Mouse (Mus musculus): ENCODE results near the gene Itgav. TPM values are rescaled to one million over a fixed set of nuclear protein-coding genes. Genes with fewer than 3 reads are reported as not detected.

Itgav gene
- total RNA-seq (2021), result 10 to 100 TPM; 39.0 to 41.1 TPM
- long read RNA-seq, experiment 1, full-length matches to known transcripts, result 3 of 8 reads
- long read RNA-seq, experiment 1, partial matches to known transcripts, result 3 of 8 reads
- long read RNA-seq, experiment 1, other reads (novel, unspliced or antisense), result 2 of 8 reads
- long read RNA-seq, experiment 2, partial matches to known transcripts, result 1 of 3 reads
- long read RNA-seq, experiment 2, other reads (novel, unspliced or antisense), result 2 of 3 reads

- DNase-seq, result peak; percentile 94 to 98
Observed at GRCm38 (mm10) chr2:83723921-83724826, at the start of gene Itgav. Itgav (plus strand) TSS chr2:83724397.

- no peak for DNase-seq
Observed at GRCm38 (mm10) chr2:83674421-83674820, 49.8 kb upstream of the Itgav start.

- DNase-seq, result no peak
Observed at GRCm38 (mm10) chr2:83674896-83675295, 49.3 kb upstream of the Itgav start.

GRCm38 (mm10) chr2:83675681-83676080, 48.5 kb upstream of the Itgav start:
- DNase-seq, result no peak

DNA sequence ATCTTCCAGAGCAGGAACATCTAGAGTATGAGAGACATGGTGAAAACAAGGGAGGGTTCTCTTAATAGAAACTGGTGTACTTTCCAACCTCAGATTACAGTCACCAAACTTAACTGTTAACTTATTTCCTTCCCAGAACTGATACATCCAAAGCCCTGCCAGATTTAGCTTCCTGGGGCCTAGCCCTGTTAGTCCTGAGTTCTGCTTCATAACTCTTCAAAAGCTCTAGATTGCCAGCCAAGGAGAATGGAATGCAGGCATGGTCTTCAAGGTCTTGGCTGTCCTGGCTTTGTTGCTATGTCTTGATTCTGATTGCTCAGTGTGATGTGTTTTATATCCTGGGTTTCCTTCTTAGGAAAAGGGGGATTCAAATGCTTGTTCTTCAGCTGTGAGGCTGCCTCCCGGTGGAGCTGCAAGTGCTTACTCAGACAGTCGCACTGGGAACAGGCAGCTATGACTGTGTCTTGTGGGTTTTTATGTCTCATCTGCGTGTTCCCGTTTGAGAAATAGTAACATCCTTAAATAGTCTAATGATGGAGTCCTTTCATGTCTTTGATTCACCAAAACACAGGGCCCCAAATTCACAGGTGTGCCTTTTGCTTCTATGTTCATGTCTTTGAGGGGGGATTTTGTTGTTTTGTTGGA, 47.8 kb upstream of the Itgav start:
- DNase-seq, result no peak

DNA sequence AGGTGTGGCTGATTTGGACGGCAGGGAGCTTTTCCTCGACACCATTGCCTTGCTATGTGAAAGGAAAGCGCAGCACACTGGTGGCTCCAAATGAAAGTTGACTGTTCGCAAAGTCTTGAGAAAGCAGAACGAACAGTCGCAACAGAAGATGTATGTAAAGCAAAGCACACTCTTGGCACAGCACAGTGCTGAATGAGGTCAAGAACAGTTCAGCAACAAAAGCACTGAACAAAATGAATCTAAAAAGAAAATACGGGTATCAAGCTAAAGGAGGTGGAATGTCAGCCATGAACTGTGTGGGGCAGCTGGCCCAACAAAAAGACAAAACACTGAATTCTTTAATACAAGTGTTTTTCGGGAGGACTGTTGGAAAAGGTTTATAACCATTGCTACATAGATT, 42.9 kb upstream of the Itgav start:
- no peak for DNase-seq

DNA sequence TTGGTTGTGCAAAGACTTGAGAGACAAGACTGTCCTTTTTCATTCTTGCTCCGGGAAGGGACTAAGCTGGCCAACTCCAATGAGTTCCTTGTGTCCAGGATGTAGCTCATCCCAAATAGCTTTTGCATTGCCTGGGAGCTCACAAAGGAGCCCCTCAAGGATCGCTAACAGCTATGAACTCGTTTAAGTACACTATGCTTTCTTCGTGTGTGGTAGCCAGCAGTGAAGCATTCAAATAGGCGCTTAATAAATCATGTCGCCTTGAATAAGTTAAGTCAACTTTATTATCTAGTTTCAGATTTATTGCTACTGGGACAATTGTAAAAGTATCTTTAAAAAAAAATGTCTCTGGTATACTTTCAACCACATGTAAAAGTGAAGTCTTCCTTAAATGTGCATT, 42.4 kb upstream of the Itgav start:
- DNase-seq, result no peak

DNA sequence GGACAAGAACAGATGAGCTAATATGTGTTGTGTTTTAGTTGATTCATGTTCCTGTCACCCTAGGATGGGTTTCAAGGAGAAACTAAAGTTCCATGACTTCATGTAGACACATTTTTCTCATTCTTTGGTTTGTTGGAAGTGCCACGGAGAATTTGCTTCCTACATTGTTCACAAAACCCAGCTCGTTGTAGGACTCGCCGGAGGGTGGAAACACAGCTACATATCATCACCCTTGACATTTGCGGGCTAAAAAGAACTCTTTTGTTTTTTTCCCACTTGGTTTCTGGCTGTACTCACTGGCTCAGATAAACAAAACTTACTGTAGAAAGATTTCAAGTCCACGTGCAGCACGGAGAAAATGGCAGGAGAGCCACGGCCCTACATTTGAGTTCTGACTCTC, 41.9 kb upstream of the Itgav start:
- DNase-seq, result no peak

GRCm38 (mm10) chr2:83683731-83684519, 40.3 kb upstream of the Itgav start:
- DNase-seq, result no peak

- no peak for DNase-seq
Observed at GRCm38 (mm10) chr2:83684691-83685090, 39.5 kb upstream of the Itgav start.

DNA sequence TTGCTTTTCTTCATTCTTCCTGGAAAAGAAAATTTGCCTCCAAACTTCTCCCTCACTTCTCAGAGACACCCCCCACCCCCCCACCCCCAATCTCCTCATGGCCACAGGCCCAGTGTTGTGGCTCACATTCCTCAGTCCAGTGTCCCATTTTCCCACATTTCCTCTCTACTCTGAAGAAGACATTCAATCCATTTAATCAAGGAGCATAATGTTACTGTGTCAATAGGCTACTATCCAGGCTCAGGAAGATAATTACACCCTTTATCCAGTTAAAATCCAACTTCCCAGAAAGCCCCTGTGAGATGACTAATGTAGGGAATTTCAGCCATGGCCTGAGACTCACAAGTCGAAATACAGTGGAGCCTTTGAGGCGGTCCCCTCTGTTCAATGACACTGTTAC, 33.8 kb upstream of the Itgav start:
- DNase-seq, result no peak

DNA sequence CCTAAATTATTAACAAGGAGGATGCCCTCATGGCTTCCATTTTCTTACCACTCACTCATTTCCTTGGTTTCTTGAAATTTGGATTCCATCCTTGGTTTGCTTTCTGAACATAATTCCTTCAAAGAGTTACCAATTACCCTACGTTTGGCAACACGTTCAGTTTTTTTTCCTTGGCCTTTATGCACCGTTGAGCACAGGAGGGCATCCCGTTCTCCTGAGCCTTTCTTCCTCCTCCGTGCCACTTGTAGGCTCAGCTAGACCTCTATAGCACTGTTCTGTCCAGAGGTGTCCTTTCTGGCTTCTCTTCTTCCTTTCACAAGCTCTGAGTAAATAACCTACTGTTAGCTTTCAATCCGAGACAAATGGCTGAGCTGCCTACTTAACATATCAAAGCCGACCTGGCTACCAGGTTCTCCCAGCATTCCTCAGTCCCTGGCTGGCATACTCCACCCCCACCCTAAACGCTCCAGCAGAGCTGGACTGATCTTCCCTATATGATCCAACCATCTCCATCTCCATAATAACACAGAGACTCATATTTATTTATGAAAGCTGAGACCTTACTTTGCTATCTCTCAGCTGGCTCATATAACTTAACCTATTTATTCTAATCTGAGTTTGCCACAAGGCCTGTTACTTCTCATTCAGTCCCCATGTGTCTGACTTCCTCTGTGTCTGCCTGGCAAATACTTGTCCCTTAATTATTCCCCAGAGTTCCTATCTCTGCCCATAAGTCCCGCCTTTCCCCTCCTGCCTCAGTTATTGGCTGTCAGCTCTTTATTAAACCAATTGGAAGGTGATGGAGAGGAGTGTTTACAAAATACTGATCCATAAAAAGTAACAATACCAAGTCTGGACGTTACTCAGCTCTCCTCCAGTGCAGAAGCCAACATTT, 31.3 kb upstream of the Itgav start:
- DNase-seq, result no peak

- DNase-seq, result no peak
Observed at GRCm38 (mm10) chr2:83694061-83694460, 30.1 kb upstream of the Itgav start.

GRCm38 (mm10) chr2:83695345-83696247, 28.6 kb upstream of the Itgav start:
- DNase-seq, result no peak

- DNase-seq, result no peak
Observed at GRCm38 (mm10) chr2:83698484-83698883, 25.7 kb upstream of the Itgav start.

- DNase-seq, result no peak
Observed at GRCm38 (mm10) chr2:83699324-83699723, 24.9 kb upstream of the Itgav start.

DNA sequence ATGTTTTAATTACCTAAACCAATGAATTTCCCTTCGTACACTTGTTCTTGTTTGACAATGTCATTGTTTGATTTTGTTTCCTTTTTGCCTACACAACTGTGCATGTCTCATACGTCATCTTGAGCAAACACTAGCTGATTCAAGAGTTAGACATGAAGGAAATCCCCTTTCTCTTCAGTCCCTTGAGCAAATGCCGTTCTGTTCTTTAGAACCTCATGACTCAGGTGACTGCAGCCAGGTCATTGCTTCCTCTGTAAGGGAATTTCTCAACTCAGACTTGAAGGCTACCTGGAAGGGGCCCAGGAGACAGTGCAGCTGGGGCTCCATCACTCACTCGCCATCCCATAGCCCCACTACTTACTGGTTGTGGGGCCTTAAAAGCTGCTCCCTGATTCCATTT, 23.5 kb upstream of the Itgav start:
- no peak for DNase-seq

- no peak for DNase-seq
Observed at GRCm38 (mm10) chr2:83702411-83702810, 21.8 kb upstream of the Itgav start.

DNA sequence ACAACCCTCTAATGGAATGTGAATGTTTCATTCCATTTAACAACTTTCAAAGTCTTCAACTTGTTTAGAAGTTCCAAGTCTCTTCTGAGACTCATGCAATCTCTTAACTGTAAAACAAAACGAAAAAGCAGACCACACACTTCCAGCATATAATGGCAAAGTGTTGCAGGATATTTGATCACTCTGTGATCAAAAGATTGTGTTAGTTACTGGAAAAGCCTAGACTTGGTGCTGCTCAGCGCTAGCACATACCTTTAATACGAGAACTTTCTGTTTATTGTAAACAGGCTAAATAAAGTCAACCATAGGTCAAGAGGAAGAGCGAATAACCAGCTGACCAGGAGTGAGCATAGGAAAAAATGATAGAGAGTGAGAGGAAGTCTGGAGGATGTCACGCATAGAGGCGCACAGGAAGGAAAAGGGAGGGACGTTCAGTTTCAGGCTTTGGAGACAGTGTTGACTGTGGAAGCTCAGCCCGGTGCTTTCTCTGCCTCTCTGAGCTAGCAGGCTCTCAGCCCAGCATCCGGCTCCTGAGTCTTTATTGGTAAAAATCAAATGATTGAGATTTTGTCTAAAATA, 18.5 kb upstream of the Itgav start:
- DNase-seq, result peak in 1 of 2 experiments; percentile 55
